Mouse (Mus musculus): ENCODE measurements around the gene Prr5. TPM values are rescaled to one million over a fixed set of nuclear protein-coding genes. Genes with fewer than 3 reads are reported as not detected.

The Prr5 gene
- polyA plus RNA-seq, 1 experiment from 2014 or later: 16.3 TPM

GRCm38 (mm10) chr15:84640722-84641121 lies 28.7 kb upstream of the Prr5 start:
- Histone ChIP-seq H3K27me3 (ENCODE audit: low read depth, poor library complexity, severe bottlenecking) (no peaks in the 10 kb centered on the region), H3K4me3 (no peak overlapping the region), H3K27ac (no peak overlapping the region), H3K36me3 (no peaks in the 10 kb centered on the region), H3K9me3 (replicated peaks) (no peaks in the 10 kb centered on the region), H3K4me1 (peaks cover 35% of the 10 kb centered on the region)
- DNase-seq (ENCODE audit: low spot score): no peak
- WGBS: 87% methylated on average over 6 of the region's 6 CpGs

DNA sequence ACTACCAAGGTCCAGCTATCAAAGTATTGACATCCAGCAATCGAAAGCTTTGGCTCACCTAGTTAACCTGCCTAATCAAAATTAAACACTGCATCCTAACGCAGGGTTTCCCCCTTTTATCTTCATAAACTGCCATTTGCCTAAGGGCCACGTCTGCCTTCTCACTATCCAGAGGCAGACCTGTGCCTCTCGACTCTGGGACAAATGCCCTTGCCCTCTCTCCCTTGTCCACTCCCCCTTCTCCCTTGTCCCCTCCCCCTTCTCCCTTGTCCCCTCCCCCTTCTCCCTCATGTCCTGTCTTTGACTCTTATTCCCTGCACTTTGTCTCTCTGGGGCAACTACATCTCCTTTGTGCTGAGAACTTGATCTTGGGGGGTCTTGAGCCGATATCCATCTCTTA lies 28.3 kb upstream of the Prr5 start:
- H3K36me3 ChIP-seq: no peaks in the 10 kb centered on the region
- peaks cover 35% of the 10 kb centered on the region for H3K4me1 ChIP-seq
- H3K27ac ChIP-seq: no peak overlapping the region
- no peaks in the 10 kb centered on the region for H3K9me3 ChIP-seq (replicated peaks)
- 52% methylated on average over 5 of the region's 5 CpGs for WGBS
- no peak for DNase-seq (ENCODE audit: low spot score)
- H3K27me3 ChIP-seq (ENCODE audit: low read depth, poor library complexity, severe bottlenecking): no peaks in the 10 kb centered on the region
- H3K4me3 ChIP-seq: no peak overlapping the region

- H3K4me3 ChIP-seq: no peak overlapping the region
- no peak for DNase-seq (ENCODE audit: low spot score)
- no peaks in the 10 kb centered on the region for H3K36me3 ChIP-seq
- no peaks in the 10 kb centered on the region for H3K27me3 ChIP-seq (ENCODE audit: low read depth, poor library complexity, severe bottlenecking)
- WGBS: 100% methylated on average over 1 of the region's 1 CpGs
- peaks cover 35% of the 10 kb centered on the region for H3K4me1 ChIP-seq
- no peaks in the 10 kb centered on the region for H3K9me3 ChIP-seq (replicated peaks)
- no peak overlapping the region for H3K27ac ChIP-seq
Observed at GRCm38 (mm10) chr15:84641948-84642347, 27.5 kb upstream of the Prr5 start.

DNA sequence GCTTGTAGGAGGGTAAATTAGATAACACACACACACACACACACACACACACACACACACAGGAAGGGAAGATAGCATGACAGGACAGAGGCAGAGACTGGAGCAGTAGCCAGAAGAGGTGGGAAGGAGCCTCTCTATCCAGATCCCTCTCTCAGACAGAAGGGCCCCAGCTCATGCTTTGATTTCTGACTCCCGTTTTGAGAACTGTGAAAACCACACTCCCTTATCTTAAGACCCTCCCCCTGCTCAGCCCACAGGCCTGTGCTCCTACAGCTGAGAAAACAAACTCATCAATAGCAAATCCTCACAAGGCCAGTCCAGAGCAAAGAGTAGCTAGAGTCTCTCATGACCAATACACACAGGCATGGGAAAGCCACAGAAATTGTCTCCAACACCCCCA lies 26.2 kb upstream of the Prr5 start:
- no peaks in the 10 kb centered on the region for H3K27me3 ChIP-seq (ENCODE audit: low read depth, poor library complexity, severe bottlenecking)
- no peaks in the 10 kb centered on the region for H3K36me3 ChIP-seq
- peaks cover 35% of the 10 kb centered on the region for H3K4me1 ChIP-seq
- H3K9me3 ChIP-seq (replicated peaks): no peaks in the 10 kb centered on the region
- no peak for DNase-seq (ENCODE audit: low spot score)
- WGBS: 6% methylated on average over 1 of the region's 1 CpGs
- H3K4me3 ChIP-seq: no peak overlapping the region
- no peak overlapping the region for H3K27ac ChIP-seq

DNA sequence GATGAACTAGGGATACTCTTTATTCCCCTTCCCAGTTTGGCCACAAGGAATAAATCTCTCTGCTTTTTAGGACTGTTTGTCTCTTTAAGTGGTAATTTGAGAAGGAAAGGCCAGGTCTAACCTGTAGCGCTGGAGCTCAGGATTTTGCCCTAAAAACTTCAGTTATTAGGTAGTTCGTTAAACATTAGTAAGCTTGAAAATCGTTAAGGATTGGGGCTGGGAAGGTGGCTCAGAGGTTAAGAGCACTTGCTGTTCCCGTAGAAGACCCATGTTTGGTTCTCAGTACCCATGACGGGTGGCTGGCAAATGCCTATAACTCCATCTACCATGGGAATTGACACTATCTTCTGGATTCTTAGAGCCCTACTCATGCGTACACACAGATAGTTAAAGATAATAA lies 17.9 kb upstream of the Prr5 start:
- H3K4me3 ChIP-seq: no peak overlapping the region
- WGBS: 95% methylated on average over 6 of the region's 6 CpGs
- no peaks in the 10 kb centered on the region for H3K27me3 ChIP-seq (ENCODE audit: low read depth, poor library complexity, severe bottlenecking)
- H3K4me1 ChIP-seq: peaks cover 20% of the 10 kb centered on the region
- DNase-seq (ENCODE audit: low spot score): no peak
- no peak overlapping the region for H3K27ac ChIP-seq
- H3K9me3 ChIP-seq (replicated peaks): no peaks in the 10 kb centered on the region
- no peaks in the 10 kb centered on the region for H3K36me3 ChIP-seq

DNA sequence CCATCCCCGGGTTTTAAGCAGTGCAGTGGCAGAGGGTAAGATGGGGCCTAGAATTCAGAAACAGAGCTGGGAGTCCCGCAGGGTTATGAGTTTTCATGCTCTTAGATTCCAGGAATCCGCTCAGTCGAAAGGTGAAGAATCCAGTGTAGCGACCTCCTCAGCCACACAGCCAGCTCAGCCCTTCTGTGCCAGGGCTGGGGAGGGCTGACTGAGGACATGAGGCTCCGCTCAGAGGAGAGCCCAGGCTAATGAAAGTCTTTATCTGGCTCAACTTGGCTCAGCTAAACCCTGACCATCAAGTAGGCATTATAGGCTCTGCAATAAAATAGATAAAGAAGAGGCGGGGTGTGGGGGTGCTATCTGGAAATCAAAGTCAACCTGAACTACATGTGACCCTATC lies 16.3 kb upstream of the Prr5 start:
- Histone ChIP-seq H3K4me3 (no peak overlapping the region), H3K36me3 (no peaks in the 10 kb centered on the region), H3K4me1 (peaks cover 23% of the 10 kb centered on the region), H3K27me3 (ENCODE audit: low read depth, poor library complexity, severe bottlenecking) (no peaks in the 10 kb centered on the region; the same call in 1 of the 2 replicates), H3K27ac (peak overlapping the region; percentile 90), H3K9me3 (replicated peaks) (no peaks in the 10 kb centered on the region)
- 92% methylated on average over 7 of the region's 7 CpGs for WGBS
- no peak for DNase-seq (ENCODE audit: low spot score)

DNA sequence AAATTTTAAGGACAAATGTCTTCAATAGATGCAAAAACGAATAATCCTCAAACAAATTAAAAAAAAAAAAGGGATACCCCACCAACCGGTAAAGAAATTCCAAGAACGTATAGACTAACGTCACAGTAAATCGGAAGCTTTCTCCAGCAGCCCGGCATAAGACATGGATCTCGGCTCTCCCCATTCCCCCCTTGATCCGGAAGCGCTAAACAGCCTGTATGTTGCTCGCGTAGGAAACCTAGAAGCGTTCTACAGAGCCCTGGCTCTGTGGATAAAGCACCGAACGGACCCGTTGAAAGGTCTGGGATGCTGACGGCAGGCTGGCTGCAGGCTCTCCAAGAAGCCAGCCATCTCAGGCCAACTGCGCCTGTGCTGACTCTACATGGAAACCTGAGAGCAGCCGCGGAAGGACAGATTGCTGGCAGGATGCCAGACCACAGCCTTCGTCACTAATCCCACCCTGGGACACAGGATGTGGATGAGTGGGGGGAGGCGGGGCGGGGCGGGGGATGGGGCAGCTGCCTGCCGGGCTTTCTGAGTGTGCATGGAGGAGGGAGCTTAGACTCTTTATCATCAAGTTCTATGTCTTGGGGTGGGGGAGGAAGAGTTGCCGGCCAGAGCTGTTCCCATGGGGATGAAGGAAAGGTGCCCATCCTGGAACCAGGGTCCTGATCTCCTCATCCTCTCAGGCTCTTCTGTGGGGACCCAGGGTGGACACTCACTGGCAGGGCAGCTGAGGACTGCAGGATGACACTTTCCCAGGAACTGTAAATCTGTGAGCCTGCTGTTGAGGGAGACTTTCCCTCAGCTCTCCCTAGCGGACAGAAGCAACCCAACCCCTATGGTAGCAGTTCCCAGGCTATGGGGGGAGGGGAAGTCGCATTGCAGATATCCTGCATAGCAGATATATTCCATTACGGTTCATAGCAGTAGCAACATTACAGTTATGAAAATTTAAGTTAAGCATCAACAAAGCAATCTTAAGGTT lies 15.1 kb upstream of the Prr5 start:
- peak; percentile 95 for DNase-seq (ENCODE audit: low spot score)
- Histone ChIP-seq H3K4me3 (peak overlapping the region; percentile 48), H3K27ac (peak overlapping the region; percentile 90), H3K4me1 (peaks cover 23% of the 10 kb centered on the region), H3K36me3 (no peaks in the 10 kb centered on the region), H3K9me3 (replicated peaks) (no peaks in the 10 kb centered on the region), H3K27me3 (ENCODE audit: low read depth, poor library complexity, severe bottlenecking) (no peaks in the 10 kb centered on the region; the same call in 1 of the 2 replicates)
- 5% methylated on average over 28 of the region's 28 CpGs for WGBS

DNA sequence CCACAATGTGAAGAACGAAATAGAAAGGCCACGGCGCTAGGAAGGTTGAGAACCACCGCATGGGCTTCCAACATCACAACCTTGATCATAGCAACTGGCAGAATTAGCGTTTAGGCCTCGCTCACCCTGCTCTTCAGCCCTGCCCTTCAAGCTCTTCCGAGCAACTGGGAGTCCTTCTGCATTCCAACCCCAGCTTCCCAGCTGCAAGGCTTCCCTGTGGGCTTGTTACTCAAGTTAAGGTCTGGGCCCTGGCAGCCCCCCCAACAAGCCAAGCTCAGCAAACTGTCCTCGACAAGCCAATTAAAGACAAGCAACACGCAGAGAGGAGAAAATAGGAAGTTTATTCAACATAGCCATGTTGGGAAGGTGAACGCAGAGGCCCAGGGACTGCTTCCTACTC lies 14.4 kb upstream of the Prr5 start:
- peak overlapping the region; percentile 90 for H3K27ac ChIP-seq
- no peaks in the 10 kb centered on the region for H3K36me3 ChIP-seq
- H3K4me3 ChIP-seq: peak overlapping the region; percentile 48; the same call in 1 of the 2 replicates
- WGBS: 50% methylated on average over 10 of the region's 10 CpGs
- H3K4me1 ChIP-seq: peaks cover 23% of the 10 kb centered on the region
- no peaks in the 10 kb centered on the region for H3K9me3 ChIP-seq (replicated peaks)
- no peaks in the 10 kb centered on the region; the same call in 1 of the 2 replicates for H3K27me3 ChIP-seq (ENCODE audit: low read depth, poor library complexity, severe bottlenecking)
- DNase-seq (ENCODE audit: low spot score): no peak

- no peaks in the 10 kb centered on the region for H3K9me3 ChIP-seq (replicated peaks)
- no peaks in the 10 kb centered on the region; the same call in 1 of the 2 replicates for H3K27me3 ChIP-seq (ENCODE audit: low read depth, poor library complexity, severe bottlenecking)
- H3K4me1 ChIP-seq: peaks cover 23% of the 10 kb centered on the region
- DNase-seq (ENCODE audit: low spot score): no peak
- H3K36me3 ChIP-seq: no peaks in the 10 kb centered on the region
- no peak overlapping the region for H3K27ac ChIP-seq
- 92% methylated on average over 3 of the region's 3 CpGs for WGBS
- H3K4me3 ChIP-seq: no peak overlapping the region
Observed at GRCm38 (mm10) chr15:84656689-84657088, 12.7 kb upstream of the Prr5 start.

DNA sequence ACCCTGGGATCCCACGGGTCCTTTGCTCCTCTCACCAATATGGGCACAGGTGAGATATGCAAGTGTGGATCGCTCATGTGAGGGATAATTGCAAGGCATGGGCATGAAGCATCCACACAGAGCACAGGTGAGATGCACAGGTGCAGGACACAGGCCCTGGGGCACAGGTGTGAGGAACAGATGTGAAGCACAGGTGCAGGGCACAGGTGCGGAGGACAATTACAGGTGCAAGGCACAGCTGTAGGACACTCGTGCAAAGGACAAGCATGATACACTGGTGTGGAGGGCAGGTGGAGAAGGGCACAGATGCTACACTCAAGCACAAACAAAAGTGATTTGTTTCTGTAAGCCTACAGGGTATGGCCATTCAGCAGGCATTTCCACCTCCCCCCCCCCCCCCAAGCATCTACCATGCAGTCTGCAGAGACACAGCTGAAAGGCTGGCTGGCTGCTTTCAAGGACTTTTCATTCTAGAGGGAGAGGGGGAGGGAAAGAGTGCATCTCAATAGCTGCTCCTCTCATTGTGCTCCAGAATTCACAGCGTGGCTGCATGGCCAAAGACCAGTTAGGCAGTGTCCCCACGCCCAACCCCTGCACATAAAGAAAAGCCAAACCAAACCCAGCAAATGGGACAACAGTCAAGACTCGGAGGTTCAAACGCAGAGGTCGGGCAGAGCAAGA lies 11.9 kb upstream of the Prr5 start:
- Histone ChIP-seq H3K36me3 (no peaks in the 10 kb centered on the region), H3K27ac (no peak overlapping the region), H3K9me3 (replicated peaks) (no peaks in the 10 kb centered on the region), H3K4me3 (no peak overlapping the region), H3K4me1 (peaks cover 29% of the 10 kb centered on the region), H3K27me3 (ENCODE audit: low read depth, poor library complexity, severe bottlenecking) (no peaks in the 10 kb centered on the region; the same call in 1 of the 2 replicates)
- 73% methylated on average over 9 of the region's 9 CpGs for WGBS
- no peak for DNase-seq (ENCODE audit: low spot score)

GRCm38 (mm10) chr15:84658655-84659054 lies 10.8 kb upstream of the Prr5 start:
- Histone ChIP-seq H3K27ac (no peak overlapping the region), H3K36me3 (no peaks in the 10 kb centered on the region), H3K9me3 (replicated peaks) (no peaks in the 10 kb centered on the region), H3K4me1 (peaks cover 37% of the 10 kb centered on the region), H3K27me3 (ENCODE audit: low read depth, poor library complexity, severe bottlenecking) (peaks cover 5% of the 10 kb centered on the region), H3K4me3 (no peak overlapping the region)
- no peak for DNase-seq (ENCODE audit: low spot score)
- WGBS: 78% methylated on average over 5 of the region's 5 CpGs

DNA sequence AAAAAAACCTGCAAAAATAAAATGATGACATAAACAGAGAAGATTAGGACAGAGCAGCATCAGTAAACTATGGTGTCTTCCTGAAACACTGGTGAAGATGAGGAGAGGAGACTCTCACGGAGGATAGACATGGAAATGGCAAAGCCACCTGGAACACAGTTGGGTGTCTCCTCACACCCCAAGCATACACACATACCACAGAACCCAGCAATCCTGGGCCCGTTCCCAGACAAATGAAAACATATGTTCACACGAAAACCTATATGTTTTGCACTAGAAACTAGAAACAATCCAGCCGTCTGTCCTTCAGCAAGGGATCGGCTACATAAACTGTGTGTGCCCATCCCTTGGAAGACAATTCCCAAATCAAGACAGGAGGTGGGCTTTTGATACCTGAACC lies 9.6 kb upstream of the Prr5 start:
- 83% methylated on average over 5 of the region's 5 CpGs for WGBS
- H3K4me1 ChIP-seq: peaks cover 39% of the 10 kb centered on the region

GRCm38 (mm10) chr15:84661274-84661673 lies 8.1 kb upstream of the Prr5 start:
- no peaks in the 10 kb centered on the region for H3K36me3 ChIP-seq
- no peak overlapping the region for H3K27ac ChIP-seq
- no peaks in the 10 kb centered on the region for H3K9me3 ChIP-seq (replicated peaks)
- DNase-seq (ENCODE audit: low spot score): no peak
- WGBS: 93% methylated on average over 5 of the region's 5 CpGs
- H3K4me3 ChIP-seq: no peak overlapping the region
- peaks cover 31% of the 10 kb centered on the region for H3K27me3 ChIP-seq (ENCODE audit: low read depth, poor library complexity, severe bottlenecking)
- peaks cover 37% of the 10 kb centered on the region for H3K4me1 ChIP-seq

More for the DNA sequence above, 9.6 kb upstream of the Prr5 start:
- Histone ChIP-seq H3K4me3 (no peak overlapping the region), H3K27ac (no peak overlapping the region), H3K27me3 (ENCODE audit: low read depth, poor library complexity, severe bottlenecking) (peaks cover 17% of the 10 kb centered on the region), H3K9me3 (replicated peaks) (no peaks in the 10 kb centered on the region), H3K36me3 (no peaks in the 10 kb centered on the region)
- no peak for DNase-seq (ENCODE audit: low spot score)
